ENCODE assay signal across 18 mouse cellular contexts in the genomic region with DNA sequence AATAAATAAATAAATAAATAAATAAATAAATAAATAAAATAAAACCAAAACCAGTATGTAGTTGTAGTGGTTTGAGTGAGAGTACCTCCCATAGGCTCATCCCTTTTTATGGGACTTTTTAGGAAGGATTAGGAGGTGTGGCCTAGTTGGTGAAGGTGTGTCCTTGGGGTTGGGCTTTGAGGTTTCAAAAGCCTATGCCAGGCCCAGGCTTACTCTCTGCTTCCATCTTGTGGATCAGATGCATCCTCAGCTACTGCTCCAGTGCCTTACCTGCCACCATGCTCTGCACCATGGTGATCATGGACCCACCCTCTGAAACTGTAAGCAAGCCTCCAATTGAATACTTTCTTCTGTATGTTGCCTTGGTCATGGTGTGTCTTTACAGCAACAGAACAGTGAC. TPM values are rescaled to one million over a fixed set of nuclear protein-coding genes. Genes with fewer than 3 reads are reported as not detected.
"Had no signal": no experiment of that assay in that cellular context is flagged by ENCODE, and none has a peak within 500 bp of the region (broad histone marks: within the 10 kb centered on the region; RNA-seq: fewer than 3 reads in every experiment).

No protein-coding gene starts in this region.

- H3K4me1 ChIP-seq: liver, embryonic 15.5 days; midbrain, embryonic 10.5 days; midbrain, embryonic 13.5 days; midbrain, embryonic 15.5 days; neural tube, embryonic 12.5 days had no signal

- H3K9me3 ChIP-seq: liver, embryonic 15.5 days; midbrain, embryonic 10.5 days; midbrain, embryonic 13.5 days; midbrain, embryonic 15.5 days; neural tube, embryonic 12.5 days; stomach, embryonic 15.5 days had no signal

- H3K9ac ChIP-seq: liver, embryonic 15.5 days; liver, postnatal 0 days; lung, embryonic 14.5 days; midbrain, embryonic 13.5 days; midbrain, embryonic 15.5 days; neural tube, embryonic 12.5 days; stomach, embryonic 15.5 days had no signal

- H3K27ac ChIP-seq: liver, embryonic 15.5 days; midbrain, embryonic 10.5 days; midbrain, embryonic 13.5 days; midbrain, embryonic 15.5 days; neural tube, embryonic 12.5 days; stomach, embryonic 15.5 days; stomach, postnatal 0 days had no signal

- H3K36me3 ChIP-seq: liver, embryonic 15.5 days; midbrain, embryonic 10.5 days; midbrain, embryonic 13.5 days; midbrain, embryonic 15.5 days; neural tube, embryonic 12.5 days; stomach, embryonic 15.5 days had no signal

- ATAC-seq: liver, postnatal 0 days; midbrain, embryonic 13.5 days; midbrain, embryonic 15.5 days had no signal

- H3K4me3 ChIP-seq: liver, embryonic 15.5 days; midbrain, embryonic 10.5 days; midbrain, embryonic 13.5 days; midbrain, embryonic 15.5 days; myocyte; neural tube, embryonic 12.5 days; stomach, embryonic 15.5 days had no signal

- H3K4me2 ChIP-seq: liver, embryonic 15.5 days; lung, embryonic 14.5 days; midbrain, embryonic 13.5 days; midbrain, embryonic 15.5 days; neural tube, embryonic 12.5 days; stomach, embryonic 15.5 days had no signal

- H3K27me3 ChIP-seq: liver, embryonic 15.5 days; midbrain, embryonic 13.5 days; midbrain, embryonic 15.5 days; neural tube, embryonic 12.5 days; stomach, embryonic 15.5 days had no signal

- DNase-seq: liver, postnatal 0 days; lung, embryonic 14.5 days; lung, postnatal 10 days; lung, postnatal 4 days; right cerebral cortex, postnatal 14 days; spleen, adult 18-20 months; thymus, adult 2 months; thymus, postnatal 25 days; thymus, postnatal 4 days had no signal

RNA-seq across cellular contexts. Expression of gene Gdpd1, which starts 52.3 kb away (rescaled TPM):
- total RNA-seq: neutrophil, adult 5-6 weeks had no signal
